Mouse (Mus musculus) limb, embryonic 12.5 days (tissue): ENCODE data around the gene Wdr19. TPM values are rescaled to one million over a fixed set of nuclear protein-coding genes. Genes with fewer than 3 reads are reported as not detected.
"Not testable (repeated sequence)": the region's sequence is repeated elsewhere in the genome, so short reads cannot be mapped to it uniquely, and the experiment has no call there.

Source experiments
- ATAC-seq: fragments of 200-750 bp; cut with Nextera tagmentation; 2 replicates; pipeline ENCODE4 v1.8.0; 2017; ENCODE audit warnings: low read depth, moderate TSS enrichment; ENCODE audit not compliant: insufficient number of reproducible peaks, insufficient read depth, low FRiP score, low TSS enrichment
- H3K27ac ChIP-seq: fragments of 300-500 bp; sonication (generic); 2 replicates; pipeline ENCODE4 v1.5.1; 2016; ENCODE audit warnings: mild to moderate bottlenecking, moderate library complexity
- H3K27me3 ChIP-seq: fragments of 300-500 bp; sonication (generic); 2 replicates; pipeline ENCODE4 v1.6.1; 2016; ENCODE audit warnings: mild to moderate bottlenecking, moderate library complexity
- H3K36me3 ChIP-seq: fragments of 300-500 bp; sonication (generic); 2 replicates; pipeline ENCODE4 v1.6.1; 2016; ENCODE audit warnings: mild to moderate bottlenecking, moderate library complexity
- H3K4me1 ChIP-seq: fragments of 300-500 bp; sonication (generic); replicated peaks from 2 replicates; pipeline ENCODE4 v1.6.1; 2016
- H3K4me2 ChIP-seq: fragments of 300-500 bp; sonication (generic); 2 replicates; pipeline ENCODE4 v1.6.1; 2016; ENCODE audit warnings: mild to moderate bottlenecking, moderate library complexity
- H3K4me3 ChIP-seq: fragments of 300-500 bp; sonication (generic); replicated peaks from 2 replicates; pipeline ENCODE4 v1.5.1; 2016; ENCODE audit warnings: mild to moderate bottlenecking
- H3K9ac ChIP-seq: fragments of 300-500 bp; sonication (generic); replicated peaks from 2 replicates; pipeline ENCODE4 v1.6.1; 2016; ENCODE audit warnings: mild to moderate bottlenecking, moderate library complexity
- H3K9me3 ChIP-seq: fragments of 300-500 bp; sonication (generic); 2 replicates; pipeline ENCODE4 v1.6.1; 2016; ENCODE audit warnings: mild to moderate bottlenecking, moderate library complexity
- WGBS: fragments of 180-500 bp; shearing (Covaris S2); methylation state at CpG from one replicate; pipeline ENCODE4 v1.1.7; 2016; 5-methylcytosine and 5-hydroxymethylcytosine counted together
- polyA plus RNA-seq: library from polyadenylated mRNA; unstranded; fragments of >200 nt; fragmentation: Nextera tagmentation; extraction: Ambion mirVana; gene quantifications from 2 replicates; pipeline ENCODE4 v1.2.1, GENCODE M21; 2016

The Wdr19 gene
- polyA plus RNA-seq, 1 experiment from 2014 or later, result 12.2 TPM

- Histone ChIP-seq H3K4me3 (no peak overlapping the region), H3K9ac (no peak overlapping the region), H3K36me3 (peaks cover 76% of the 10 kb centered on the region), H3K27me3 (no peaks in the 10 kb centered on the region), H3K4me1 (no peaks in the 10 kb centered on the region), H3K4me2 (no peak overlapping the region), H3K27ac (no peak overlapping the region), H3K9me3 (no peaks in the 10 kb centered on the region)
- no peak for ATAC-seq
- WGBS, result 92% methylated on average over 6 of the region's 6 CpGs
Observed at GRCm38 (mm10) chr5:65279133-65279651, 79.7 kb downstream of the Wdr19 start.

GRCm38 (mm10) chr5:65281216-65281615 lies 81.7 kb downstream of the Wdr19 start:
- no peak overlapping the region for H3K9ac ChIP-seq
- no peaks in the 10 kb centered on the region for H3K4me1 ChIP-seq
- no peak for ATAC-seq
- H3K9me3 ChIP-seq, result no peaks in the 10 kb centered on the region
- H3K4me3 ChIP-seq, result no peak overlapping the region
- H3K4me2 ChIP-seq, result no peak overlapping the region
- no peak overlapping the region for H3K27ac ChIP-seq
- H3K27me3 ChIP-seq, result no peaks in the 10 kb centered on the region
- H3K36me3 ChIP-seq, result peaks cover 78% of the 10 kb centered on the region
- 94% methylated on average over 3 of the region's 3 CpGs for WGBS

- Histone ChIP-seq H3K27me3 (no peaks in the 10 kb centered on the region), H3K36me3 (peaks cover 74% of the 10 kb centered on the region), H3K9me3 (no peaks in the 10 kb centered on the region), H3K4me2 (no peak overlapping the region), H3K4me3 (no peak overlapping the region), H3K27ac (no peak overlapping the region), H3K9ac (no peak overlapping the region), H3K4me1 (no peaks in the 10 kb centered on the region)
- ATAC-seq, result no peak
- 98% methylated on average over 3 of the region's 3 CpGs for WGBS
Observed at GRCm38 (mm10) chr5:65284171-65284570, 84.7 kb downstream of the Wdr19 start.

- Histone ChIP-seq H3K4me2 (no peak overlapping the region), H3K4me1 (no peaks in the 10 kb centered on the region), H3K36me3 (peaks cover 90% of the 10 kb centered on the region), H3K27me3 (no peaks in the 10 kb centered on the region), H3K4me3 (no peak overlapping the region), H3K9me3 (no peaks in the 10 kb centered on the region), H3K9ac (no peak overlapping the region), H3K27ac (no peak overlapping the region)
- whole genome bisulfite sequencing, result 86% methylated on average over 24 of the region's 24 CpGs
- ATAC-seq, result no peak
Observed at GRCm38 (mm10) chr5:65287751-65288701, 88.5 kb downstream of the Wdr19 start.

- not testable (repeated sequence) for H3K27me3 ChIP-seq, H3K9ac ChIP-seq, H3K9me3 ChIP-seq, H3K4me3 ChIP-seq, H3K4me2 ChIP-seq, H3K4me1 ChIP-seq, H3K27ac ChIP-seq, ATAC-seq
- 89% methylated on average over 8 of the region's 8 CpGs for WGBS
- H3K36me3 ChIP-seq, result peaks cover 89% of the 10 kb centered on the region
Observed at GRCm38 (mm10) chr5:65289009-65289408, 89.5 kb downstream of the Wdr19 start.

GRCm38 (mm10) chr5:65293627-65294026 lies 94.1 kb downstream of the Wdr19 start:
- Histone ChIP-seq H3K36me3 (peaks cover 83% of the 10 kb centered on the region), H3K4me2 (no peak overlapping the region), H3K9ac (no peak overlapping the region), H3K27me3 (no peaks in the 10 kb centered on the region), H3K27ac (no peak overlapping the region), H3K9me3 (no peaks in the 10 kb centered on the region), H3K4me1 (no peaks in the 10 kb centered on the region), H3K4me3 (no peak overlapping the region)
- 90% methylated on average over 6 of the region's 6 CpGs for WGBS
- ATAC-seq, result no peak

- Histone ChIP-seq H3K36me3 (peaks cover 82% of the 10 kb centered on the region), H3K4me1 (no peaks in the 10 kb centered on the region), H3K27ac (no peak overlapping the region), H3K4me2 (no peak overlapping the region), H3K9me3 (no peaks in the 10 kb centered on the region), H3K4me3 (no peak overlapping the region), H3K9ac (no peak overlapping the region), H3K27me3 (no peaks in the 10 kb centered on the region)
- ATAC-seq, result no peak
- WGBS, result 63% methylated on average over 2 of the region's 2 CpGs
Observed at GRCm38 (mm10) chr5:65294270-65294669, 94.8 kb downstream of the Wdr19 start.

GRCm38 (mm10) chr5:65298167-65298950 lies 98.9 kb downstream of the Wdr19 start:
- WGBS, result 91% methylated on average over 7 of the region's 7 CpGs

GRCm38 (mm10) chr5:65299623-65300022 lies 100.1 kb downstream of the Wdr19 start:
- not testable (repeated sequence) for H3K4me3 ChIP-seq, ATAC-seq, H3K9ac ChIP-seq, H3K4me1 ChIP-seq, H3K4me2 ChIP-seq, H3K9me3 ChIP-seq, H3K27ac ChIP-seq, H3K27me3 ChIP-seq
- WGBS, result 90% methylated on average over 1 of the region's 1 CpGs
- H3K36me3 ChIP-seq, result peaks cover 77% of the 10 kb centered on the region

More at GRCm38 (mm10) chr5:65298167-65298950, 98.9 kb downstream of the Wdr19 start:
- H3K27me3 ChIP-seq, result no peaks in the 10 kb centered on the region
- no peak overlapping the region for H3K9ac ChIP-seq
- peaks cover 77% of the 10 kb centered on the region for H3K36me3 ChIP-seq
- H3K9me3 ChIP-seq, result no peaks in the 10 kb centered on the region
- no peaks in the 10 kb centered on the region for H3K4me1 ChIP-seq
- no peak overlapping the region for H3K4me2 ChIP-seq
- no peak for ATAC-seq
- H3K4me3 ChIP-seq, result no peak overlapping the region
- no peak overlapping the region for H3K27ac ChIP-seq

GRCm38 (mm10) chr5:65300121-65300520 lies 100.6 kb downstream of the Wdr19 start:
- no peak overlapping the region for H3K4me2 ChIP-seq
- H3K27me3 ChIP-seq, result no peaks in the 10 kb centered on the region
- H3K4me3 ChIP-seq, result no peak overlapping the region
- no peak overlapping the region for H3K27ac ChIP-seq
- H3K4me1 ChIP-seq, result no peaks in the 10 kb centered on the region
- no peaks in the 10 kb centered on the region for H3K9me3 ChIP-seq
- no peak for ATAC-seq
- no peak overlapping the region for H3K9ac ChIP-seq
- WGBS, result 89% methylated on average over 9 of the region's 9 CpGs
- peaks cover 78% of the 10 kb centered on the region for H3K36me3 ChIP-seq

GRCm38 (mm10) chr5:65305516-65305915 lies 106.0 kb downstream of the Wdr19 start:
- Histone ChIP-seq H3K4me3 (no peak overlapping the region), H3K4me1 (no peaks in the 10 kb centered on the region), H3K27ac (no peak overlapping the region), H3K4me2 (no peak overlapping the region), H3K36me3 (peaks cover 76% of the 10 kb centered on the region), H3K27me3 (no peaks in the 10 kb centered on the region), H3K9ac (no peak overlapping the region), H3K9me3 (no peaks in the 10 kb centered on the region)
- 79% methylated on average over 9 of the region's 9 CpGs for WGBS
- no peak for ATAC-seq
